Mouse (Mus musculus) bone marrow macrophage, adult 2 months (primary cell): Measurements from ENCODE around the gene Gm20388. TPM values are rescaled to one million over a fixed set of nuclear protein-coding genes. Genes with fewer than 3 reads are reported as not detected.

Source experiments
- H3K27ac ChIP-seq: 2 replicates; pipeline ENCODE4 v1.5.1; 2012; ENCODE audit warnings: low read depth, low read length; ENCODE audit not compliant: insufficient read depth
- H3K4me1 ChIP-seq: 2 replicates; pipeline ENCODE4 v1.6.1; 2012; ENCODE audit warnings: low read length; ENCODE audit not compliant: control insufficient read depth, insufficient read depth
- H3K4me3 ChIP-seq: 2 replicates; pipeline ENCODE4 v1.5.1; 2012; ENCODE audit warnings: mild to moderate bottlenecking, low read length, moderate library complexity; ENCODE audit not compliant: insufficient read depth
- CTCF ChIP-seq: IDR thresholded peaks from 2 replicates; pipeline ENCODE4 v1.5.1; 2012; ENCODE audit warnings: low read depth, mild to moderate bottlenecking, low read length, moderate library complexity
- POLR2A ChIP-seq: IDR thresholded peaks from 2 replicates; pipeline ENCODE4 v1.6.1; 2012; ENCODE audit warnings: mild to moderate bottlenecking, low read depth, low read length, borderline replicate concordance
- polyA plus RNA-seq: library from polyadenylated mRNA; stranded (reverse); fragments of >200 nt; gene quantifications from 2 replicates; pipeline ENCODE4 v1.2.4, GENCODE M21; 2012; ENCODE audit not compliant: missing spikeins, insufficient read depth, insufficient read length

Gm20388 gene
- polyA plus RNA-seq, 1 experiment: 32.7 TPM

- Histone ChIP-seq H3K4me3 (peak overlapping the region; percentile 25), H3K27ac (peak overlapping the region; percentile 79), H3K4me1 (peaks cover 35% of the 10 kb centered on the region)
- no peak for TF ChIP-seq POLR2A
- TF ChIP-seq CTCF: no peak
Observed at GRCm38 (mm10) chr8:122585411-122585891, 2674.8 kb downstream of the Gm20388 start.

- Histone ChIP-seq H3K4me1 (peaks cover 35% of the 10 kb centered on the region), H3K27ac (peak overlapping the region; percentile 79), H3K4me3 (no peak overlapping the region)
- TF ChIP-seq CTCF (no peak), POLR2A (no peak)
Observed at GRCm38 (mm10) chr8:122586171-122586570, 2675.5 kb downstream of the Gm20388 start.

GRCm38 (mm10) chr8:122586749-122587148 lies 2676.1 kb downstream of the Gm20388 start:
- Histone ChIP-seq H3K4me1 (peaks cover 35% of the 10 kb centered on the region), H3K27ac (no peak overlapping the region), H3K4me3 (no peak overlapping the region)
- TF ChIP-seq CTCF (no peak), POLR2A (no peak)

GRCm38 (mm10) chr8:122593240-122593639 lies 2682.6 kb downstream of the Gm20388 start:
- H3K4me1 ChIP-seq: peaks cover 6% of the 10 kb centered on the region
- TF ChIP-seq POLR2A (no peak), CTCF (no peak)
- H3K4me3 ChIP-seq: no peak overlapping the region
- H3K27ac ChIP-seq: no peak overlapping the region

- Histone ChIP-seq H3K4me3 (no peak overlapping the region), H3K4me1 (peaks cover 6% of the 10 kb centered on the region), H3K27ac (no peak overlapping the region)
- TF ChIP-seq CTCF: no peak
Observed at GRCm38 (mm10) chr8:122593783-122594507, 2683.3 kb downstream of the Gm20388 start.

GRCm38 (mm10) chr8:122596031-122596430 lies 2685.4 kb downstream of the Gm20388 start:
- TF ChIP-seq POLR2A (no peak), CTCF (no peak)
- peaks cover 6% of the 10 kb centered on the region for H3K4me1 ChIP-seq
- H3K27ac ChIP-seq: no peak overlapping the region
- H3K4me3 ChIP-seq: no peak overlapping the region

- Histone ChIP-seq H3K4me3 (no peak overlapping the region), H3K27ac (no peak overlapping the region), H3K4me1 (peaks cover 17% of the 10 kb centered on the region)
- TF ChIP-seq CTCF: no peak
Observed at GRCm38 (mm10) chr8:122600666-122601065, 2690.0 kb downstream of the Gm20388 start.

GRCm38 (mm10) chr8:122604640-122605039 lies 2694.0 kb downstream of the Gm20388 start:
- Histone ChIP-seq H3K27ac (peak overlapping the region; percentile 59), H3K4me1 (peaks cover 20% of the 10 kb centered on the region)

GRCm38 (mm10) chr8:122605367-122605766 lies 2694.7 kb downstream of the Gm20388 start:
- H3K4me3 ChIP-seq: no peak overlapping the region
- TF ChIP-seq POLR2A (no peak), CTCF (no peak)
- H3K27ac ChIP-seq: peak overlapping the region; percentile 59
- peaks cover 24% of the 10 kb centered on the region for H3K4me1 ChIP-seq

More at GRCm38 (mm10) chr8:122604640-122605039, 2694.0 kb downstream of the Gm20388 start:
- no peak for TF ChIP-seq CTCF
- TF ChIP-seq POLR2A: no peak
- no peak overlapping the region for H3K4me3 ChIP-seq

GRCm38 (mm10) chr8:122606810-122607209 lies 2696.2 kb downstream of the Gm20388 start:
- H3K27ac ChIP-seq: no peak overlapping the region
- TF ChIP-seq POLR2A (no peak), CTCF (no peak)
- H3K4me1 ChIP-seq: peaks cover 24% of the 10 kb centered on the region
- no peak overlapping the region for H3K4me3 ChIP-seq

- Histone ChIP-seq H3K4me3 (peak overlapping the region; percentile 34), H3K27ac (no peak overlapping the region), H3K4me1 (peaks cover 17% of the 10 kb centered on the region)
- TF ChIP-seq CTCF (no peak), POLR2A (no peak)
Observed at GRCm38 (mm10) chr8:122610209-122610608, 2699.6 kb downstream of the Gm20388 start.
